Mouse (Mus musculus): ENCODE results near the gene Spryd3. TPM values are rescaled to one million over a fixed set of nuclear protein-coding genes. Genes with fewer than 3 reads are reported as not detected.

Spryd3 gene
- polyA plus RNA-seq, 1 experiment from 2014 or later = 9.8 TPM

DNA sequence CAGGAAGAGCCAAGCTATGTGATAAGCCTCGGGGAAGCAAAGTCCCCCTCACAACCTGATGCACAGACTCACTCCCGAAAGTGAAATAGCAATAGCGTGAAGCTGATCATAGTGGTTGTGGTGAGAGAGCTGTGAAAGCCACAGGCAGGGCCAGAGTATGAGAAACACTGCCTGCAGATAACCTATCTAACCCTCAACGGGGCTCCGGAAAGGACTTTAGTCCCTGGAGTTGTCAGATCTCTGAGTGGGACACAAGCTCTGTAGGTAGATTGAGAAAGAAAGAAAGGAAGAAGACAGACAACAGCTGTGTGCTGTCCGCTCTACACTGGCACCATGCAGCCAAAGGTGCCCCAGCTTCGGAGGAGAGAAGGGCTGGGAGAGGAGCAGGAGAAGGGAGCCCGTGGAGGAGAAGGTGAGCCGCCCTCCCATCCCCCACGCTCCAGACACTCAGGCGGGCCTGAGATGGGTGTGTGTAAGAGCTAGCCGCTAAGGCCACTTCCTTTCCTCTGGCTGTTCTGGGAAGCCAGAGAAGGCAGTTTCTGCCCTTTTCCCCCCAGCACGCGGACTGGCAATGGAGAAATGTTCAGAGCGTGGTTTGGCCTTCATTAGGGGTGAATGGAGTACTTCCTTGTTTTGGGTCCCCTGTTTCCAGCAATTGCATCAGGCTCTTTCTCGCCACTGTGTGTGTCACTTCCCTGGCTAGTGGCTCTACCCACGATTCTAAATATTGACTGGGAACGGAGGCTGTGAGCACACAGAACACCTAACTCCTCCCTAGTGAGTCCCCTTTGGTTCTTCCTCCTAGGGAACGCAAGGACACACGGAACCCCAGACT, 14.5 kb upstream of the Spryd3 start, which contains the start of gene Soat2:
Gene Soat2 (plus strand): TSS at position 226 of the 835 bp plus-strand sequence.
- 54% methylated on average over 20 of the region's 20 CpGs for whole genome bisulfite sequencing
- H3K4me1 ChIP-seq (ENCODE audit: control insufficient read depth, insufficient read depth, low read length) = peaks cover 2% of the 10 kb centered on the region; the same call in 1 of the 2 replicates
- ATAC-seq (ENCODE audit: low FRiP score) (no peak), DNase-seq (ENCODE audit: low spot score, missing footprints) (peak; percentile 75)
- H3K9me3 ChIP-seq (ENCODE audit: control insufficient read depth, low read length) = no peaks in the 10 kb centered on the region
- no peak within 1 kb of the TSS for H3K4me3 ChIP-seq (ENCODE audit: low read depth, low read length)
- no peak within 1 kb of the TSS for H3K4me2 ChIP-seq
- peaks cover 3% of the 10 kb centered on the region; the same call in 1 of the 2 replicates for H3K27me3 ChIP-seq (ENCODE audit: control insufficient read depth, insufficient read depth, low read length)
- H3K36me3 ChIP-seq (ENCODE audit: control insufficient read depth, insufficient read depth, low read length) = no peaks in the 10 kb centered on the region
- no peak within 1 kb of the TSS for H3K9ac ChIP-seq (ENCODE audit: low read length)
- no peak within 1 kb of the TSS for H3K27ac ChIP-seq (ENCODE audit: low read depth, low read length)

DNA sequence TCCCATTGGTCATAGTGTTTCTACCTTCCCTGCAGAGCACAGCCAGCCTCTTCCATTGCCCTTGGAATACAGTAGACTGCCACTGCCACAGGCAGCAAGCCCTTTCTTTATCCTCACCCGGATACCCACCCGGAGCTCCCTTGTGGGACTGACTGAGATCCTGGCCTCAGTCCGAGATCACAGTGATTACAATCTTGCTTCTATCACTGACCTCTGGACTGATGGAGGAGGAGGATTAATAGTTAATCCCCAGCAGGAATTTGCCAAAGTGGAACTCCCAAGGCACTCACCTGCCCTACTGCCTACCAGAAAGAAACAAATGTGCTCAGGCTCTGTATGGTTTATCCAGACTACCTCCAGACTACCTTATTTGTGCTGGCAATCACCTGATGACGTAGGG, 13.5 kb upstream of the Spryd3 start:
- peaks cover 2% of the 10 kb centered on the region; the same call in 1 of the 2 replicates for H3K4me1 ChIP-seq (ENCODE audit: control insufficient read depth, insufficient read depth, low read length)
- no peak for ATAC-seq (ENCODE audit: low FRiP score)
- no peaks in the 10 kb centered on the region for H3K36me3 ChIP-seq (ENCODE audit: control insufficient read depth, insufficient read depth, low read length)
- no peak overlapping the region for H3K4me2 ChIP-seq
- no peak overlapping the region for H3K27ac ChIP-seq (ENCODE audit: low read depth, low read length)
- no peaks in the 10 kb centered on the region for H3K9me3 ChIP-seq (ENCODE audit: control insufficient read depth, low read length)
- H3K27me3 ChIP-seq (ENCODE audit: control insufficient read depth, insufficient read depth, low read length) = peaks cover 13% of the 10 kb centered on the region
- no peak overlapping the region for H3K9ac ChIP-seq (ENCODE audit: low read length)
- H3K4me3 ChIP-seq (ENCODE audit: low read depth, low read length) = no peak overlapping the region
- peak; percentile 23 for DNase-seq (ENCODE audit: low spot score, missing footprints)
- WGBS = 74% methylated on average over 4 of the region's 4 CpGs

DNA sequence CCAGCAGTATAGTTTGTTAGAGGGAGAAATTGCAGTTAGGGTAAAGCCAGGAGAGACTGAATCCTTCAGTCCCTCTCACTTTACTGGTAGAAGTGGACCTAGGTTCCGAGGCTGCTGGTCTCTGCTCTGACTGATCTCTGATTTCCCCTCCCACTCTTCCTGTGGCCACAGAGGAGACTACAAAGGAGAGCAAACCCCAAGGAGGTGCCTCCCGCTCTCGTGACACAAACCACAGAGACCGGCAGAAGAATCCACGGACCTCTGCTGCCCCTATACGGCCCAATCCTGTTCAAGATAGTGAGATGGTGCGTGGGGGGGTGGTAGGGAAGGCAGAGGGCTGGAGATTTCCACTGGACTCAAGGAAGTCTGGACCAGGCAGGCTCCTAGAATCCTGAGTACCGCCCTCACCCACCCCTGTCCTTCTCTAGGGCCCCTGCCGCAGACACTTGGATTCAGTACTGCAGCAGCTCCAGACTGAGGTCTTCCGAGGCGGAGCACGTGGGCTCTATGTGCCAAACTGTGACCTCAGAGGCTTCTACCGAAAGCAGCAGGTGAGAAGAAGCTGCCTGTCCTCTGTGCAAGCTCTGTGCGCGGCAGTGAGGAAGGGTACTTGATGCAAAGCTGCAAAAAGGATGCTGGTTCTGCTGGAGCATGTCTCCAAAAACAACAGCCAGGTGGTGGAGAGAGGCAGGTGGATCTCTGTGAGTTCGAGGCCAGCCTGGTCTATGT, 11.8 kb upstream of the Spryd3 start:
- no peak overlapping the region for H3K27ac ChIP-seq (ENCODE audit: low read depth, low read length)
- no peaks in the 10 kb centered on the region for H3K9me3 ChIP-seq (ENCODE audit: control insufficient read depth, low read length)
- no peak overlapping the region for H3K9ac ChIP-seq (ENCODE audit: low read length)
- peaks cover 25% of the 10 kb centered on the region for H3K27me3 ChIP-seq (ENCODE audit: control insufficient read depth, insufficient read depth, low read length)
- no peak for ATAC-seq (ENCODE audit: low FRiP score)
- H3K4me1 ChIP-seq (ENCODE audit: control insufficient read depth, insufficient read depth, low read length) = peaks cover 1% of the 10 kb centered on the region; the same call in 1 of the 2 replicates
- H3K4me2 ChIP-seq = no peak overlapping the region
- no peaks in the 10 kb centered on the region for H3K36me3 ChIP-seq (ENCODE audit: control insufficient read depth, insufficient read depth, low read length)
- DNase-seq (ENCODE audit: low spot score, missing footprints) = peak; percentile 65
- 73% methylated on average over 16 of the region's 16 CpGs for WGBS
- no peak overlapping the region for H3K4me3 ChIP-seq (ENCODE audit: low read depth, low read length)

DNA sequence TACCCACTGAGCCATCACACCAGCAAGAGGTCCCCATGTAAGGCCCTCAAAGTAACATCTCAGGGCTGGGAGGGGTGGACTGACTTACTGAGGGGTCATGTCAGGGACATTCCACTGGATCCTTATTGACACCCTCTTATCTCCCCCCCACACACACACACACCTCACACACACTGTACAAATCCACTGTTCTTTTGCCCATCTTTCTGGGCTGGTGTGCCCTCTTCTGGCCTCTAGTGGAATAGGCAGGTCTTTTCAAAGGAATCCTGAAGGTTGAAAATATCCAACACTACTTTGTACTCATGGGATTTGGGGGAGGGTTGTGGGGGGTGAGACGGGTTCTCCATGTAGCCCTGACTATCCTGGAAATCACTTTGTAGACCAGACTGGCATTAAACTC, 10.8 kb upstream of the Spryd3 start:
- ATAC-seq (ENCODE audit: low FRiP score) = 0 out of 2 replicates have a peak, but pooled peaks have one; percentile 33
- DNase-seq (ENCODE audit: low spot score, missing footprints) = peak; percentile 88
- WGBS = 0% methylated on average over 1 of the region's 1 CpGs
- Histone ChIP-seq H3K36me3 (ENCODE audit: control insufficient read depth, insufficient read depth, low read length) (no peaks in the 10 kb centered on the region), H3K9ac (ENCODE audit: low read length) (no peak overlapping the region), H3K27ac (ENCODE audit: low read depth, low read length) (no peak overlapping the region), H3K4me2 (no peak overlapping the region), H3K4me3 (ENCODE audit: low read depth, low read length) (no peak overlapping the region), H3K4me1 (ENCODE audit: control insufficient read depth, insufficient read depth, low read length) (no peaks in the 10 kb centered on the region), H3K9me3 (ENCODE audit: control insufficient read depth, low read length) (no peaks in the 10 kb centered on the region), H3K27me3 (ENCODE audit: control insufficient read depth, insufficient read depth, low read length) (peaks cover 29% of the 10 kb centered on the region)

DNA sequence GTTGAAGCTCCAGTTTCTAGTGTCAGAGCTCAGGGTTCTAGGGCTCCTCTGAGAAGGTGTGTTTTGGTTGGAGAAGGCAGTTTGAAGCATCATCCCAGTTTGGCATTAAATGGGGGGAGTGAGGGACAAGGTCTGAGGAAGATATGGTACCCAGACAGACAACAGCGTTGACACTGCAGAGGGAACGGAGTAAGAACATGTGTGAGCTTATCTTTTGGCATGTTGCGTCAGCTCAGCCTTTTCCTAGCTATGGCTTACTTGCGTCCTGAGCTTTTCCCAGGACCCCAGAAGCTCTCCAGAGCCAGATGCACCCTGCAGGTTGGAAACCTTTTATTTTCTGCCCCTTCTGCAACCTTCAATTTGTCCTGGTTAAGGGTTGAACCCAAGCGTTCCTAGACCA, 10.1 kb upstream of the Spryd3 start:
- ATAC-seq (ENCODE audit: low FRiP score) (no peak), DNase-seq (ENCODE audit: low spot score, missing footprints) (no peak)
- no peaks in the 10 kb centered on the region for H3K9me3 ChIP-seq (ENCODE audit: control insufficient read depth, low read length)
- H3K4me3 ChIP-seq (ENCODE audit: low read depth, low read length) = no peak overlapping the region
- 87% methylated on average over 5 of the region's 5 CpGs for WGBS
- no peak overlapping the region for H3K4me2 ChIP-seq
- H3K9ac ChIP-seq (ENCODE audit: low read length) = no peak overlapping the region
- no peaks in the 10 kb centered on the region for H3K36me3 ChIP-seq (ENCODE audit: control insufficient read depth, insufficient read depth, low read length)
- no peak overlapping the region for H3K27ac ChIP-seq (ENCODE audit: low read depth, low read length)
- H3K27me3 ChIP-seq (ENCODE audit: control insufficient read depth, insufficient read depth, low read length) = peaks cover 29% of the 10 kb centered on the region
- no peaks in the 10 kb centered on the region for H3K4me1 ChIP-seq (ENCODE audit: control insufficient read depth, insufficient read depth, low read length)

DNA sequence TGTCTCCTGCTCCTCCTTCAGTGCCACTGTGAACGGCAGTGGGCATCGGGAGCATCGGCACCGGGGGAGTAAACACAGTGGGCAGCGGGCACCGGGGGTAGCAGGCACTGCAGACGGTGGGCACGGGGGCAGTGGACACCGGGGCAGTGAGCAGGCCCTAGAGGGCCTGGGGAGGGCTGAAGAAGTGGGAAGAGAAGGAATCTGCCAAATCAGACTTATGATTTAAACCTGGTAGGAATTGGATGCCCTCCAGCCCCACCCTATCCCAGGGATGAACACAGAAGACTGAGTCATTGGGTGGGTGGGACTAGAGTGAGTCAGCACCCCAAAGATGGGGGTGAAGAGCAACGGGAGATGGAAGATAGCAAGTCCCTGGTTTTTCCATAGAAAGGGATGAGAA, 9.3 kb upstream of the Spryd3 start:
- Histone ChIP-seq H3K4me3 (ENCODE audit: low read depth, low read length) (no peak overlapping the region), H3K4me2 (no peak overlapping the region), H3K4me1 (ENCODE audit: control insufficient read depth, insufficient read depth, low read length) (no peaks in the 10 kb centered on the region), H3K9me3 (ENCODE audit: control insufficient read depth, low read length) (no peaks in the 10 kb centered on the region), H3K9ac (ENCODE audit: low read length) (no peak overlapping the region), H3K36me3 (ENCODE audit: control insufficient read depth, insufficient read depth, low read length) (no peaks in the 10 kb centered on the region), H3K27me3 (ENCODE audit: control insufficient read depth, insufficient read depth, low read length) (peaks cover 29% of the 10 kb centered on the region), H3K27ac (ENCODE audit: low read depth, low read length) (no peak overlapping the region)
- ATAC-seq (ENCODE audit: low FRiP score) = no peak
- DNase-seq (ENCODE audit: low spot score, missing footprints) = no peak
- 92% methylated on average over 10 of the region's 10 CpGs for WGBS

DNA sequence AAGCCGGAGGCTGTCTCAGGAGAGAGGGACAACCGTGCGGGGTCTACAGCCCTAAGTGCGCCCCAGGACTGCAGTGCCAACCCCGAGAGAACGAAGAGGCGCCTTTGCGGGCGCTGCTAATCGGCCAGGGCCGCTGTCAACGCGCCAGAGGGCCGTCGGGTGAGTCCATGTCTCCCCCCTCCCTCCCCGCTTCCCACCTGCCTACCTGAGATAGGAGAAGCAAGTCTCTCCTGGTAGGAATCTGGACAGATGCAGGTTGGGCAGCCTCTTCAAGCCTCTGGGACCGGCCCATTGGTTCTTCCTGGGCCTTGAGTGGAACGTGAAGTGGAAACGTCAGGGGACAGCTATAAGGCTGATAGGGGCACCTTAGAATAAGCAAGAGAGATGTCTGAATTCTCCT, 8.7 kb upstream of the Spryd3 start:
- 11% methylated on average over 19 of the region's 19 CpGs for WGBS
- ATAC-seq (ENCODE audit: low FRiP score) (no peak), DNase-seq (ENCODE audit: low spot score, missing footprints) (no peak)
- no peak overlapping the region for H3K9ac ChIP-seq (ENCODE audit: low read length)
- peak overlapping the region; percentile 32 for H3K4me2 ChIP-seq
- no peaks in the 10 kb centered on the region for H3K36me3 ChIP-seq (ENCODE audit: control insufficient read depth, insufficient read depth, low read length)
- H3K9me3 ChIP-seq (ENCODE audit: control insufficient read depth, low read length) = no peaks in the 10 kb centered on the region
- peaks cover 29% of the 10 kb centered on the region for H3K27me3 ChIP-seq (ENCODE audit: control insufficient read depth, insufficient read depth, low read length)
- no peaks in the 10 kb centered on the region for H3K4me1 ChIP-seq (ENCODE audit: control insufficient read depth, insufficient read depth, low read length)
- H3K4me3 ChIP-seq (ENCODE audit: low read depth, low read length) = peak overlapping the region; percentile 15
- H3K27ac ChIP-seq (ENCODE audit: low read depth, low read length) = no peak overlapping the region

DNA sequence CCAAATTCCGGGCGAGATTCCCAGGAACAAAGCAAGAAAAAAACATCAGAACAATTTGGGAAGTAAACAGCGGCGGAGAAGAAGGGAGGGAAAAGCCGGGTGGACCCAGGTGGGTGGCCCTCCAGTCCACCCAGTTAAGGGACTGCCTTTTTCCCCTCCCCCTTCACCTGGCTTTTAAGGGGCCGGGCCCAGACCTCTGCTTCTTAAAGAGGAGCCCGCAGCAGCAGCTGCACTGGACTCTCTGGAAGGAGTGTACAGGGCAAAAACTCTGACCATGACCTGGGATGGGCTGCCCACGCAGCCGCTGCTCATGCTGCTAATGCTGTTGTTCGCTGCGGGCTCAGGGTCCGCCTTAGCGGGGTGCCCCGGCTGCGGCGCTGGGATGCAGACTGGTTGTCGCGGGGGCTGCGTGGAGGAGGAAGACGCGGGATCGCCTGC, 8.3 kb upstream of the Spryd3 start, which contains the start of gene Igfbp6:
Gene Igfbp6 (plus strand): TSS at position 89 of the 438 bp plus-strand sequence.
- ATAC-seq (ENCODE audit: low FRiP score) (no peak), DNase-seq (ENCODE audit: low spot score, missing footprints) (peak; percentile 89)
- Histone ChIP-seq H3K4me2 (peak within 1 kb of the TSS; percentile 32), H3K27ac (ENCODE audit: low read depth, low read length) (no peak within 1 kb of the TSS), H3K36me3 (ENCODE audit: control insufficient read depth, insufficient read depth, low read length) (no peaks in the 10 kb centered on the region), H3K9ac (ENCODE audit: low read length) (no peak within 1 kb of the TSS), H3K27me3 (ENCODE audit: control insufficient read depth, insufficient read depth, low read length) (peaks cover 29% of the 10 kb centered on the region), H3K4me3 (ENCODE audit: low read depth, low read length) (peak within 1 kb of the TSS; percentile 15), H3K9me3 (ENCODE audit: control insufficient read depth, low read length) (no peaks in the 10 kb centered on the region), H3K4me1 (ENCODE audit: control insufficient read depth, insufficient read depth, low read length) (no peaks in the 10 kb centered on the region)
- WGBS = 2% methylated on average over 22 of the region's 22 CpGs
